Mouse (Mus musculus) lung, postnatal 0 days (tissue): ENCODE data around the gene Aldoart2.

Source experiments
- CTCF ChIP-seq: IDR thresholded peaks from 2 replicates; pipeline ENCODE4 v1.5.1; 2016; ENCODE audit warnings: antibody characterized with exemption, mild to moderate bottlenecking
- EP300 ChIP-seq: IDR thresholded peaks from 2 replicates; pipeline ENCODE4 v1.6.1; 2016; ENCODE audit warnings: antibody characterized with exemption, mild to moderate bottlenecking, control low read depth

DNA sequence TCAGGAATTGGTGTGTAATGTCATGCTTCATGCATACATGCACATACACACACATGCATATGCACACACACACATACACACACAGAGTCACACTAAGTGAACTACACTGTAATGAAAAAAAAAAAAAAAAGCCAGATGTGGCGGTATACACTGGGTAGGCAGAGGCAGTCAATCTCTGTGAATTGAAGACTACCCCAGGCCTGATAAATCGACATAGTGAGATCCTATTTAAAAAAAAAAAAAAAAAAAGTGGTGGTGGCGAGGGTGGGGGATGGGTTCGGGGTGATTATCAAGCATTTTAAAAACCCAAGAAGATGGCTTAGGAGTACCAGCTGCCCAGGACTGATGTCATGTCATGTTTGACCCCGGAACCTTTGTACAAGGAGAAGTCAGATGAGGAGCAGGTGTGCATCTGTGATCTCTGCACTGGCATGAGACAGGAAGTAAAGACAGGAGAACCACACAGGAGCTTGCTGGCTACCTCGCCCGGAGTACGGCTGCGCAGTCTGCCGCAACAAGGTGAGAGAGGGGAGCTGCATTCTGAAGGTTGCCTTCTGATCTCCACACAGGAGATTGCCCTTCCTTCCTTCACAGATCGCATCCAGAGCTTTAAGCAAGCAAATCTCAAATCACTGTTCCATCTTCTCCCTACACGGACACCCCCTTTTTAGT, 5.7 kb upstream of the Aldoart2 start:
- TF ChIP-seq CTCF, result no peak
- no peak for TF ChIP-seq EP300
